Mouse (Mus musculus) brown adipose tissue, adult 24 weeks (tissue): ENCODE measurements around the gene Lrrc38. TPM values are rescaled to one million over a fixed set of nuclear protein-coding genes. Genes with fewer than 3 reads are reported as not detected.

Experiments
- H3K27ac ChIP-seq: fragments of 200-500 bp; replicated peaks from 2 replicates; pipeline ENCODE4 v1.5.1; 2012; ENCODE audit warnings: low read depth, mild to moderate bottlenecking, low read length
- H3K4me1 ChIP-seq: fragments of 200-500 bp; 2 replicates; pipeline ENCODE4 v1.6.1; 2012; ENCODE audit warnings: low read length, mixed read lengths; ENCODE audit not compliant: control insufficient read depth, insufficient read depth, insufficient read length
- H3K4me3 ChIP-seq: fragments of 200-500 bp; 2 replicates; pipeline ENCODE4 v1.5.1; 2012; ENCODE audit warnings: low read depth, mild to moderate bottlenecking, low read length, moderate library complexity; ENCODE audit not compliant: insufficient read depth
- polyA plus RNA-seq: library from polyadenylated mRNA; stranded (reverse); fragments of >200 nt; gene quantifications from 2 replicates; pipeline ENCODE4 v1.2.4, GENCODE M21; 2012; ENCODE audit not compliant: missing spikeins, insufficient read depth, insufficient read length

The Lrrc38 gene
- 0.59 and 2.9 TPM in 2 replicates for polyA plus RNA-seq

GRCm38 (mm10) chr4:143349484-143349906, at the start of gene Lrrc38:
TSS of gene Lrrc38 (plus strand) at chr4:143349757.
- Histone ChIP-seq H3K4me3 (peak within 1 kb of the TSS; percentile 12; the same call in 1 of the 2 replicates), H3K4me1 (no peaks in the 10 kb centered on the region), H3K27ac (no peak within 1 kb of the TSS)

- Histone ChIP-seq H3K27ac (no peak overlapping the region), H3K4me1 (no peaks in the 10 kb centered on the region; the same call in 1 of the 2 replicates), H3K4me3 (no peak overlapping the region)
Observed at GRCm38 (mm10) chr4:143300113-143300688, 49.4 kb upstream of the Lrrc38 start.

GRCm38 (mm10) chr4:143301042-143301441, 48.5 kb upstream of the Lrrc38 start:
- no peak overlapping the region for H3K27ac ChIP-seq
- no peaks in the 10 kb centered on the region; the same call in 1 of the 2 replicates for H3K4me1 ChIP-seq
- no peak overlapping the region for H3K4me3 ChIP-seq

GRCm38 (mm10) chr4:143301875-143302274, 47.7 kb upstream of the Lrrc38 start:
- no peak overlapping the region for H3K27ac ChIP-seq
- H3K4me1 ChIP-seq, result no peaks in the 10 kb centered on the region; the same call in 1 of the 2 replicates
- no peak overlapping the region for H3K4me3 ChIP-seq

GRCm38 (mm10) chr4:143302279-143302890, 47.2 kb upstream of the Lrrc38 start:
- Histone ChIP-seq H3K4me1 (no peaks in the 10 kb centered on the region; the same call in 1 of the 2 replicates), H3K27ac (no peak overlapping the region), H3K4me3 (no peak overlapping the region)

DNA sequence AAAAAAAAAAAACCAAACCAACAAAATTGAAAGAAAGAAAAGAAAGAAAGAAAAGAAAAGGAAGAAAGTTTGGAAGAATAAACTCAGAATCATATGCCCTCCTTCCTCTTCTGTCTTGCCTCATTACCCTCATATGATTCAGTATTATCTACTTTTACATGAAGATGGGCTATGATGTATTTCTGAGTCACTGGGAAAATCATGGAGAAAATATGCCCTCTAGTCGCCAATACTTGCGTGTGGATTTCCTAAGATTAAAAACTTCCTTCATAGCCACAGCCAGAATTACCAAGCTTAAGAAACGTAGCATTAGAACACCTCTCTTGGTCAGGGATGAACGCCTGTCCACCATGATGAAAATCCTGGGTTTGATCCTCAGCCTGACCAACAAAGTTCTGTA, 44.5 kb upstream of the Lrrc38 start:
- Histone ChIP-seq H3K27ac (no peak overlapping the region), H3K4me1 (no peaks in the 10 kb centered on the region), H3K4me3 (no peak overlapping the region)

- Histone ChIP-seq H3K4me1 (no peaks in the 10 kb centered on the region), H3K4me3 (no peak overlapping the region), H3K27ac (no peak overlapping the region)
Observed at GRCm38 (mm10) chr4:143305987-143306772, 43.4 kb upstream of the Lrrc38 start.

DNA sequence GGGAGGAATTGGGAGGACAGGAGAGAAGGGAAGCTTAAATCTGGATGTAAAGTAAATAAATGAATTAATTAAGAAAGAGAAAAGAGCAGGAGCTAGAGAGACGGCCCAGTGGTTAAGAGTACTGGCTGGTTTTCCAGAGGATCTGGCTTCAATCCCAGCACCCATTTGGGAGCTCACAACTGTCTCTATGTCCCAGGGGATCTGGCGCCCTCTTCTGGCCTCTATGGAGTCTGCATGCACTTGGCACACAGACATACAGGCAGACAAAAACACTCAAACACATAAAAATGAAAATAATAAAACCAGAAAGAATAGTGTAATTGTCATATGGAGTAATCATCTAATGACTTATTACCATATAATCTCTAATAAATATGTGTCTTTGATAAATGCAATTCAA, 38.2 kb upstream of the Lrrc38 start:
- Histone ChIP-seq H3K4me1 (no peaks in the 10 kb centered on the region), H3K4me3 (no peak overlapping the region), H3K27ac (no peak overlapping the region)

GRCm38 (mm10) chr4:143313299-143313698, 36.3 kb upstream of the Lrrc38 start:
- no peak overlapping the region for H3K4me3 ChIP-seq
- H3K27ac ChIP-seq, result no peak overlapping the region
- no peaks in the 10 kb centered on the region for H3K4me1 ChIP-seq

DNA sequence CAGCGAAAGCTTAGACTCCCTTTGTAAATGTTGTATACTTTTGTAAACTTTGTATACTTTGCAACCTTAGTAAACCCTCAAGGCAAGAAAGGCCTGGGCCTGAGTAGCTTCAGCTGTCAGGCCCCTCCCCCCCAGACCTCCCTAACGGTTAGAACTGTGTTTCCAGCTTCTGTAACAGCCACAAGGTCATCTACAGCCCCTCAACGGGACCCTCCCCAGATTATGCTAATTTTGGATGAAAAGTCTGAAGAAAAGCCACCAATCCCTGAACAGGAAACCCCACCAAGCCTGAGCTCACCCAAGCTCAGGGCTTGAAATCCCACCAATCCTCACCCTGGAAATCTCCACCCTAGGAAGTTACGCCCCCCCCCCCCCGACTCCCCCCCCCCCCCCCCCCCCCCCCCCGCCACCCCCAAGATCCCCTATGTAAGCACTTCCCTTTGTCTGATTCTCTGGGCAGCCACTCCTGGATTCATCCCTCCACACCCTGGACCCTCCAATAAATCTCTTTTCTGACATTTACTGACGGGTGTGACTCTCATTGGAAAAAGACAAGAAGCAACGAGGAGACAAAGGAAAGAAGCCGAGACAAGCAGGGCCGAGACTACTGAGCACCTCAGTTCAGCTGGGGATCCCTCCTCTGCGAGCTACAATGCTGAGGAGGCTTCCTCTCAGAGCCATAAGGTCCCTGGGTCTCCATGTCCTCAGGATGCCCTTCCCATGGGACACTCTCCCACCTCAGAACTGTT, 25.2 kb upstream of the Lrrc38 start:
- Histone ChIP-seq H3K4me1 (no peaks in the 10 kb centered on the region), H3K4me3 (no peak overlapping the region), H3K27ac (no peak overlapping the region)

GRCm38 (mm10) chr4:143324925-143325624, 24.5 kb upstream of the Lrrc38 start:
- H3K4me1 ChIP-seq, result no peaks in the 10 kb centered on the region
- no peak overlapping the region for H3K27ac ChIP-seq
- H3K4me3 ChIP-seq, result no peak overlapping the region; the same call in 1 of the 2 replicates

- H3K4me1 ChIP-seq, result no peaks in the 10 kb centered on the region
- H3K4me3 ChIP-seq, result no peak overlapping the region; the same call in 1 of the 2 replicates
- H3K27ac ChIP-seq, result no peak overlapping the region
Observed at GRCm38 (mm10) chr4:143325625-143325941, 24.0 kb upstream of the Lrrc38 start.

DNA sequence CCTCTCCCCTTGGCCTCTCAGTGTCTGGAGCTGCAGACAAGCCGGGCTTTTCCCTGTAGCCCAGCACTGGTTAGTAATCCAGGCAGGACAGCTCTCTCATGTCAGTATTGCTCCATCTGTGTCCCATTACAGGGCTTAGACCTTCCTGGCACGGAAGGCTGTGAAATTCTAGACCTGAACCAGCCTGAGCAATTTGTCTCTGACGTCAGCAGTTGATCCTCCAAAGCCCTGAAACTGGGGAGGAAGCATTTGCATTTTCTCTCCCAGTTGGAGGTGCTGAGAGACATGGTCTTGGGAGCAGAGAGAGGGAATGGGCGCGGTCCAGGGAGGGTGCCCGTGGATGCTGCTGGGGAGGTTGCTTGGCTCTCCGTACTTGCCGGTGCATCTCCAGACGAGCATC, 19.0 kb upstream of the Lrrc38 start:
- Histone ChIP-seq H3K4me3 (no peak overlapping the region), H3K4me1 (no peaks in the 10 kb centered on the region), H3K27ac (no peak overlapping the region)

DNA sequence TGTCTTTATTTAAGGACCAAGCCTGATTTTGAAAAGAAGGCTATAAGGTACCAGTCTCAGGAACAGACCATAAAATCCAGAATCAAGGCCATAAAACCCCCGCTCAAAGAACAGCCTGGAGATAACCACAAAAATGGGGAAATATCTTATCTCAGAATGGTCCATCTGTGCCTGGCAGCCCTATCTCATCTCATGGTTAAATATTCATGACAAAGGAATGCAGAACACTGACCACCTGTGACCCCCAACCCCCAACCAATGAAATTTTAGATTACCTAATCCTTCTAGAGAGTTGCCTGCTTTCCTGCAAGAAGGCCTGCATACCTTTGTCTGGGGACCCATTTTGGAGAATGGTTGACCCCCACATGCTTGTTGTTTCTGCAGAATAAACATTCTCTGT, 17.8 kb upstream of the Lrrc38 start:
- H3K27ac ChIP-seq, result no peak overlapping the region
- H3K4me3 ChIP-seq, result no peak overlapping the region
- no peaks in the 10 kb centered on the region for H3K4me1 ChIP-seq
